Mouse (Mus musculus): ENCODE results near the gene Lrig1.

DNA sequence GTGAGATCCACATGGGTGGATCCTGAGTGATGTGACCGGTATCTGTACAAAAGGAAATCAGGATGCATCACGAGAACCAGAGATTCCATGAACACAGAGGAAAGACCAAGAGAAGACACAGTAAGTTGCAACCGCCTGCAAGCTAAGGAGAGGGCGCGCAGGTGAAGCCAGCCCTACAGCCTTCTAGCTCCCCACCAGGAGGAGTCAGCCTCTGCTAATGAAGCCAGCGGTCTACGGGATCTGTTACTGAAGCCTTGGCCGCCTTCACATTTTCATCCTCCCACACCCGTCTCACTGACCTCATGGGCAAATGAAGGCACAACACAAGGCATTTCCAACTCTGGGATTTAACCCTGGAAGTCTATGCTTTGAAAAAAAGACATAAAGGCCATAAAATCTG, 38.0 kb downstream of the Lrig1 start:
- TF ChIP-seq POLR2A (IDR thresholded peaks at IDR 0.05; ENCODE audit: borderline replicate concordance, control insufficient read depth, low read depth, low read length), result no peak
- TF ChIP-seq CTCF (IDR thresholded peaks at IDR 0.05; ENCODE audit: control insufficient read depth, insufficient read depth, low read length), result no peak

Measured in bone marrow, adult 2 months (tissue).